Mouse (Mus musculus) heart, embryonic 10.5 days (tissue): ENCODE data around the gene Klf5. TPM values are rescaled to one million over a fixed set of nuclear protein-coding genes. Genes with fewer than 3 reads are reported as not detected.

Source experiments
- DNase-seq: peaks from one replicate; pipeline ENCODE4 v3.0.0-alpha.2; 2017; ENCODE audit warnings: low spot score
- H3K27ac ChIP-seq: fragments of 300-500 bp; sonication (generic); 2 replicates; pipeline ENCODE4 v1.5.1; 2016; ENCODE audit warnings: mild to moderate bottlenecking
- H3K27me3 ChIP-seq: fragments of 300-500 bp; sonication (generic); 2 replicates; pipeline ENCODE4 v1.6.1; 2016; ENCODE audit warnings: mild to moderate bottlenecking; ENCODE audit not compliant: poor library complexity, insufficient read depth, severe bottlenecking
- H3K36me3 ChIP-seq: fragments of 300-500 bp; sonication (generic); 2 replicates; pipeline ENCODE4 v1.6.1; 2016; ENCODE audit warnings: mild to moderate bottlenecking, moderate library complexity
- H3K4me1 ChIP-seq: fragments of 300-500 bp; sonication (generic); 2 replicates; pipeline ENCODE4 v1.6.1; 2016; ENCODE audit warnings: mild to moderate bottlenecking
- H3K4me3 ChIP-seq: fragments of 300-500 bp; sonication (generic); 2 replicates; pipeline ENCODE4 v1.5.1; 2016; ENCODE audit warnings: mild to moderate bottlenecking, moderate library complexity
- H3K9me3 ChIP-seq: fragments of 300-500 bp; sonication (generic); 2 replicates; pipeline ENCODE4 v1.6.1; 2016; ENCODE audit warnings: mild to moderate bottlenecking, moderate library complexity
- WGBS: fragments of 180-500 bp; shearing (Covaris S2); methylation state at CpG from one replicate; pipeline ENCODE4 v1.1.7; 2016; 5-methylcytosine and 5-hydroxymethylcytosine counted together
- polyA plus RNA-seq: library from polyadenylated mRNA; unstranded; fragments of >200 nt; fragmentation: Nextera tagmentation; extraction: Ambion mirVana; gene quantifications from 2 replicates; pipeline ENCODE4 v1.2.1, GENCODE M21; 2016

Gene Klf5
- polyA plus RNA-seq, 1 experiment from 2014 or later, result 2.6 TPM

DNA sequence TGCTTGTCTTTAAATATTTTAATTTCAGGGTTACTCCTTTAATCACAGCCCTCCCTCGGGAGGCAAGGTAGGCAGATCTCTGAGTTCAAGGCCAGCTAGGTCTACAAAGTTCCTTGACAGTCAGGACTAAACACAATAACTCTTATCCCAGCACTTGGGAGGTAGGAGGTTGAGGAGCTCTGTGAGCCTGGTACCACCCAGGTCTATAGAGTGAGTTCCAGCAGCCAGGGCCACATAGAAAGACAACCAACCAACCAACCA is 57.0 kb downstream of the Klf5 start:
- Histone ChIP-seq H3K36me3 (no peaks in the 10 kb centered on the region), H3K27ac (no peak overlapping the region), H3K4me1 (no peaks in the 10 kb centered on the region), H3K27me3 (no peaks in the 10 kb centered on the region), H3K4me3 (no peak overlapping the region), H3K9me3 (no peaks in the 10 kb centered on the region)
- 74% methylated on average over 1 of the region's 1 CpGs for WGBS
- no peak for DNase-seq

DNA sequence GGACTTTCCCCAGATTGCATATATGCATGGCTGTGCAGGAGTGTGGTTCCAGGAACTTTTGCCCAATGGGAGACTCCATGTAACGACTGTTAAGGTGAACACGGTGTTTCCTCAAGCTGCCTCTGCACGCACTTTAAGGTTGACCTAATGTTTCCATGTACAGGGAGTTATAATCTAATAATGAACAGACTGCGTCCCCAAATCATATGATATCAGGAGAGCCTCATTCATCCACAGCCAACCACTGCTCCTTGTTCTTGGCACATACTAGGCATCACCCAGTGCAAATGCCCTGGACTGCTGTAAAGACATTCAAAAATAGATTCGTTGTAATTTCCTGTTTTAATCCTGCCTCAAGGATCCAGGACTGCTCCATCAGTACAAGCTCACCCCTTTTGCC is 64.5 kb downstream of the Klf5 start:
- Histone ChIP-seq H3K27me3 (no peaks in the 10 kb centered on the region), H3K27ac (no peak overlapping the region), H3K4me3 (no peak overlapping the region), H3K4me1 (peaks cover 13% of the 10 kb centered on the region), H3K36me3 (no peaks in the 10 kb centered on the region), H3K9me3 (no peaks in the 10 kb centered on the region)
- no peak for DNase-seq
- whole genome bisulfite sequencing, result 87% methylated on average over 5 of the region's 5 CpGs

DNA sequence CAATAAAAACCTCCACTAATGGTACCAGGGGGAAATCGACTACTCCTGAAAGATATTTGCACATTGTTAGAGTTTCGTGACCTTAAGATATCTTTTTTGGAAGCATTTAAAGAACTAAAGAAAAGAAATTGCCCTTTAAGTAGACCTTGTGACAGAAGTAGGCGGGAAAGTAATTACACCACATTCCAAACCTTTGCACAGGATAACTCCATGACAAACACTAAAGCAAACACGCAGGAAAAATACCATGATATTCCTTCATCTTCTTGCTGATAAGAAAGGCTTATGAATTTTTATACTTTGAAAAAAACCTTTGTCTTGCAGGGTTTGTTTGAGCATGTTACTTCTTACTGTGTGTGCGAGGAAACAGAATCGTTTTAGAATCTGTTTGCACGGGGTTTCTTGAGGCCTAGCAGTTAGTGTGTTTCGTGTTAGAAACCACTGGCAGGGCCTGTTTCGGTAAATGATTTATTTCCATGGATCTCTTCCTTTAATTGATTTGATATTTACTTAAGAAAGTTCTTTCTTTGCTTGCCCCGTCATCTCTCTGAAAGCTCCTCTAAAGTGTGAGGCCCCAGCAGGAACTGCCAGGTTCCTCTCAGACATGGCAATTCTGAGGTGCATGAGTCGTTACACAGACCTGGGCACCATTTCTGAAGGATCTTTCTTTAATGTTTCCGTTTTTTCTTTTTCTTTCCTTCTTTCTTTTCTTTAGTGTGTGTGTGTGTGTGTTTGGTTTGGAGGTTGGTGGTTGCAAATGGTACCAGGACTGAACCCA is 65.7 kb downstream of the Klf5 start:
- H3K27ac ChIP-seq, result no peak overlapping the region
- 82% methylated on average over 12 of the region's 12 CpGs for WGBS
- DNase-seq, result no peak
- H3K4me1 ChIP-seq, result peaks cover 13% of the 10 kb centered on the region
- no peaks in the 10 kb centered on the region for H3K9me3 ChIP-seq
- H3K27me3 ChIP-seq, result no peaks in the 10 kb centered on the region
- H3K36me3 ChIP-seq, result no peaks in the 10 kb centered on the region
- no peak overlapping the region for H3K4me3 ChIP-seq

Other genes starting within 250 kb of the Klf5 start
- 16.4 and 18.5 TPM in 2 replicates for gene Pibf1, start 199.3 kb upstream of the Klf5 start, polyA plus RNA-seq
- 29.1 and 37.2 TPM in 2 replicates for gene Dis3, start 198.9 kb upstream of the Klf5 start, polyA plus RNA-seq